Mouse (Mus musculus) CD4-positive, CD25-positive, alpha-beta regulatory T cell, adult 2 months (primary cell): ENCODE measurements around the gene Tab1.

Experiments
- DNase-seq: peaks from one replicate; pipeline ENCODE4 v3.0.0-alpha.2; 2012; ENCODE audit warnings: low read depth, low spot score

The Tab1 gene

DNA sequence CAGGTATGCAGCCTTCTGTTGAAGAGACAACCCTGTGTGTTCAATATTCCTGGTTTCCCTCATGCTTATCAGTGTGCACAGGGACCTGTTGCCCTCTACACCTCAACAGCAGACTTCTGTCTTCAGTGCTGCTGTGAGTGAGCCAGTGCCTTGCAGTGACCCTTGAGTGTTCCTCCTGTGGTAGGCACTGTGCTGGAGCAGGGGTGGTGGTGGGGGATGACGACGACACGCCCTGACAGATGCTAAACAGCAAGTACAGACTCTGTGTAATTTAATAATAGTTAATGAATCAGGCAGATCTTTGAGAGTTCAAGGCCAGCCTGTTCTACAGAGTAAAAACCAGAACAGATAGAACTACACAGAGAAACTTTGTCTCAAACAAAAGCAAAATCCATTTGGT is 3.7 kb downstream of the Tab1 start:
- no peak for DNase-seq

DNA sequence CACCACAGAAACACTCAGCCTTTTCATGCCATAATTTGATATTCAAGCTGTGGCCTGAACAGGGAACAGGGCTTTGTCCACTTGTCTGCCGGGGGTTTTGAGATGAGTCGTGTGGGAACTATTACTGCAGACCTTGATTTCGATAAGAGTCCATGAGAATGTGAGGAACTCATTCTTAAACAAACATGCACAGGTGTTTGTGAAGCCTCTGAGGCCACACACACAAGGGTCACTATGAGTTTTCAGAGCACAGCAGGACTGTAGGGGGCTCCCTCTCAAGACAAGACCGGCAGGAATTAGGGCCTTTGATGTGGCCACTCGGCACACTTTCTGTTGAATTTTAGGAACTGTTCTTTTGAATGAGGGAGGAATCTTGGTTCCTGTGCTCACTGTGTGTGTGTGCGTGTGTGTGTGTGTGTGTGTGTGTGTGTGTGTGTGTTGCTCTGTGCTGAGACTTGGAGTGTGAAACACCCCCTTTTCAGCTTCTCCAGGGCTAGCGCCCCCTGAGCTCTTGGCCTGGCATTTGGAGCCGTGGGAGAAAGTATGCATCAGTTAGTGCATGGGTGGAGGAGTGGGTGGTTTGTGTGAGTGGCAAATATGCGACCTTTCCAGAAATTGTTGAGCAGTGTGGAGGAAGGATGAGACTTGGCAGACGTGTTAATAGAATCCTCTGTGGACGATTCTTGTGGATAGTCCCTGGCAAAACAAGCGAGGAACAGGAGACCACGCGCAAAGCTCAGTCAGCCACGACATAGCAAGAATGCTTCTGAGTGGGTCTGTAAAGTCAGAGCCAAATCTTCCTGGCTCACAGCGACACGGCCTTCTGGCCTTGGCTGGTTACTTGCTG is 5.2 kb downstream of the Tab1 start:
- DNase-seq = no peak

DNA sequence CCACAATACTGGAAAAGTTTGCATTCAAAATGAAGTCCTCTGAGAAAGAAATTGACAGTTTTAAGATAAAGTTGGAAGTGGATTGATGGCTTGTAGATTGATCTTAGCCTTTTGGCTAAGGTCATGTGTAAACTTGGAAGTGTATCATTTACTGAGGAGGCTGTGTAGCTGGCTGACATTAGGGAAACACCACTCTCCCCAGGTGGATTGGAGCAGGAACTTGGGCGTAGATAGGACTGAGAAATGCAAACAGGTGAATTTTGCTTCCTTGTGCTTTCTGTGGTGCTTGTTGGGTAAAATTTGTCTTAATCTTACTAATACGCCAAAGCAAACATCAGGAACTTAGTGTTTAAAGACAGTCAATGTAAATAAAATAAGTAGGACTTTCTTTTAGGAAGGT is 7.4 kb downstream of the Tab1 start:
- DNase-seq = no peak

DNA sequence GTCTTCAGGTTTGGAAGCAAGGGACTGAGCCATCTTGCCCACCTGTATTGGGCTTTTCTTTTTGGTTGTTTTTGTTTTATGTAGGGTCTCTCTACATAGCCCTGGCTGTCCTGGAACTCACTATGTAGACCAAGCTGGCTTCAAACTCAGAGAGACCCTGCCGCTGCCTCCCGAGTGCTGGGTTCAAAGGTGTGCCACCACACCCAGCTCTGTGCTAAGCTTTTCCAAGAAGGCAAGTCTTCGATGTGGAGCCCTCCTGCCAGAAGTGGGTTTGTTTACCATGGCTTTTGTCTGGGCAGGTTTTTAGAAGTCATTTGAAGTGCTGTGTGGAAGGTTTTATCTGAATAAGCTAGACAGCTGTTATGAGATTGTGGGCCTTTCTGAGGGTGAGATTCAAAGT is 8.0 kb downstream of the Tab1 start:
- DNase-seq = no peak

DNA sequence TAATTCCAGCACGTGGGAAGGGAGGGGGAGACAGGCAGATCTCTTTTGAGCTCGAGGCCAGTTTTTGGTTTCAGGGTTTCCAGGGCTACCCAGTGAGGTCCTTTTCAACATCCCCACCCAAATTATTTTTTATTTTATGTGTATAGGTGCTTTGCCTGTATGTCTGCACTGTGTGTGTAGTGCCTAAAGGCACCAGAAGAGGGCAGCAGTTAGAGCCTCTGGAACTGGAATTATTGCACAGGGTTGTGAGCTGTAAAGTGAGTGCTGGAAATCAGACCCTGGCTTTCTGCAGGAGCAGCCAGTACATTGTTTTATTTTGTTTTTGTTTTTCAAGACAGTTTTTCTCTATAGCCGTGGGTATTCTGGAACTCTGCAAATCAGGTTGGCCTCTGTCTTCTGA is 9.2 kb downstream of the Tab1 start:
- peak; percentile 43 for DNase-seq

DNA sequence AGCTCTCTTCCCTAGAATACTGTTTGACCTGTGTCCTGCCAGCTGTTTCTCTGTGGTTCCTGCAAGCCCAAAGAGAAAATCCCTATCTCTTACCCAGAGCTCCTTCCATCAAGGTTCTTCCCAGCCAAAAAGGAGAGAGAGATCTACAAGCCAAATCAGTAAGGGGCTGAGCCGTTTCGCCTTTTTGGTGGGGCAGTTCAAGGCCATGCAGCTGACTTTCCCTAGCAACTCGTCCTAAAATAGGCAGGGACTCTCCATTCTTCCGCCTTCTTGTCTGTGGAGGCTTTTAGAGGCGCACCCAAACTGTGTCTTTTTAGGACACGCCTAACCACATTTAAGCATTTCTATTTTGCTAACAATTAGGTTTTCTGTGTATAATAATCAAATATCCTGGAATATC is 10.8 kb downstream of the Tab1 start:
- no peak for DNase-seq

DNA sequence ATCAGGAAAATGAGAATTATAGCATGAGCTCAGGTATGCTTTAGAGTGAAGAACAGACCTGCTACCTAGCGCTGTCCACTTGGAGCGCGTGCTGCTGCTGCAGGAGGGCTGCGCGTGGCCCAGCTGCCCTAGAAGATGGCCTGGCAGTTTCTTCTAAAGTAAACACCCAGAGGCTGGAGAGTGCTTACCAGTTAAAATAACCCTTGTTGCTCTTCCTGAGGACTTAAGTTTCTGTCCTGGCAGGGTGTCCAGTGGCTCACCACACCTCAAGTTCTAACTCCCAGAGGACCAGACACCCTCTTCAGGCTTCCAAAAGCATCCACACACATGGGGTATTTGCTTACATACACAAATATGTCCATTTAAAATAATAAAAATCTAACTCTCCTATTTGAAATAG is 12.5 kb downstream of the Tab1 start:
- no peak for DNase-seq

DNA sequence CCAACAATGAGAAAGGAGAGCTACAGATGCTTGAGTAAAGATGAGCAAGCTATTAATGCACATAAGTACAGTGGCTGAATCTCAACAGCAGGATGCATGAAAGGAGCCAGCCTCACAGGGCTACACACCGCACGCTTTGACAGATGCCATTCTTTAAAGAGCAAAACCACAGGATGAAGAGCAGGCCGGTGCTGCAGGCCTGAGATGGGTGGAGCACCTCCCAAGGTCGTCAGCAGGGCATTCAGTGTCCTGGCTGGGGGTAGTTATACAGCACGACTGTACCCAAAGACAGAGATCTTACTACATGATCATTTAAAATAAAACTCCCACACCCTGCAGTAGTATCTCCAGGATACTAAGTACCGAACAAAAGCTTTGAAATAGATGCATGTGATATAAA is 13.2 kb downstream of the Tab1 start:
- DNase-seq = no peak

DNA sequence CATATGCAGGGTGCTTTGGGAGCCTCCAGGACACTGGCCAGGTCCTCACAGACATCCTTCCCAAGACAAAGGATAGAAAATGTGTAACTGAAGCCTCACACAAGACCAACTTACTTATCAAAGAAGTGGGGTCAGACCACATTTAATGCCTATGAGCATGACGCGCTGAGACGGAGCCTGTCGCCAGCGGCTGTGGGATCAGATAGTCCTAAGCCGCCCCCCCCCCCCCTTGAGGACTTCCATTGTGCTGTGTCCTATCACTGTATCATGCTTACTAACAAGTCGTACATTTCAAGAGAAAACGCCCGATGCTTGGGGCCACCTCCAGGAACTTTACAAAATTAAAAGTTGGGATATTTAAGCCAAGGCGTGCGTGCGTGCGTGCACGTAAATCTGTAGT is 14.2 kb downstream of the Tab1 start:
- no peak for DNase-seq

DNA sequence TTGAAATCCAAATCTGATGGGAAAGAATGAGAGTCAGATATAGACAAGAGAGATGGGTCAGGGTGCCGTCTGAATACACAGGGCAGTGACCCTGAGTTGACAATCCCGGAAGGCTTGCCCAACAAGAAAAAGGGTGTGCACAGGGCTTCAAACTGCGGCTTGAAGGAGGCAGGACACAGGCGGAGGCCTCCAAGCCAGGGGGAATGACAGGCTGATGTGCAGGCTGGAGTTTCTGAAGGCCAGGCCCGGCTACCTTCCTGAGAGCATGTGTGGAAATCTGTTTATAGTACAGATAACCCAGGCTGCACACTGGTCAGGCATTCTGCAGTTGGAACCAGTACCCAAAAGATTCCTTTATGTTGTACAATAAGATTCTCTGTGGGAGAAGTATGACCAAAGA is 14.6 kb downstream of the Tab1 start:
- DNase-seq = no peak

DNA sequence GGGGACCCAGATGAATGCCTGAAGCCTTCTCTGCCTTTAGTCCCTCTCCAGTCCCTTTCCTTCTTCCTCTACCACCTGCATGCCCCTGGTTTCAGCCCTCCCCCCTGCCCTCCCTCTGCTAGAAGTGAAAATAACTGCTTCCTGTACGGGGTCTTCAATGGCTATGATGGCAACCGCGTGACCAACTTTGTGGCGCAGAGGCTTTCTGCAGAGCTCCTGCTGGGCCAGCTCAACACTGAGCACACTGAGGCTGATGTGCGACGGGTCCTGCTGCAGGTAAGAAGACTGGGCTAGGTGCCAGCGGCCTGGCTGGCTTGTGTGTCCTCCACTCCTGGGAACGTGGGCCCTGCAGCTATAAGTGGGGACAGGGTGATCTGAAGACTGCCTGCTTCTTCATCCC is 15.6 kb downstream of the Tab1 start:
- DNase-seq = peak; percentile 12

DNA sequence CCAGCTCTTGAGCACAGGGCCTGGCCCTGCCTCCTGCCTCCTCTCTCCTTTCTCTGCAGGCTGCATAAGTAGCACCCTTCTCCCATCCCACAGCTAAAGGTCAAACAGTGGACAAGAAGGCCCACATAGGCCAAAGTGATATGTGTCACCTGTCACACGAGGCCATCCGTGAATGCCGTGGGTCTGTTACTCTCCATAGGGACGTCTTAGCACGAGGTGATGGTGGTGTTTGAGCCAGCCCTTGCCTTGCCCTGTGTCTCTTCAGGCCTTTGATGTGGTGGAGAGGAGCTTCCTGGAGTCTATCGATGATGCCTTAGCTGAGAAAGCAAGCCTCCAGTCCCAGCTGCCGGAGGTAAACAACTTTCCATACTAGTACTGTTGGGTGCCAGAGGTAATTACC is 16.6 kb downstream of the Tab1 start:
- peak; percentile 64 for DNase-seq

DNA sequence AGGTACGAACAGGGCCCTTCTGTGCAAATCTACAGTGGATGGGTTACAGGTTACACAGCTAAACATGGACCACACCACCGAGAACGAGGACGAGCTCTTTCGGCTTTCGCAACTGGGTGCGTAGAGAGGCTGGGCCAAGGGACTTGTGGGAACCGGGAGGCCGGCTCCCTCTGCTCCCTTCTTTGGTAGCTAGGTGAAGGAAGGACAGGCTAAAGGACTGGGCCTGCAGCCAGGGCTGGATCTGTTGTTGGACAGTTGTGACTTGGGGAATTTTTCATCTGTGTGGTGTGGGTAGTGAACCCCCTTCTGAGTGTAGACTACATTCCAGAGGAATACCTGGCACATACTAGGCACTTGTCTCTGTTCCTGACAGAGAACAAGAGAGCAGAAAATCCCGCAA is 19.7 kb downstream of the Tab1 start:
- DNase-seq = no peak

DNA sequence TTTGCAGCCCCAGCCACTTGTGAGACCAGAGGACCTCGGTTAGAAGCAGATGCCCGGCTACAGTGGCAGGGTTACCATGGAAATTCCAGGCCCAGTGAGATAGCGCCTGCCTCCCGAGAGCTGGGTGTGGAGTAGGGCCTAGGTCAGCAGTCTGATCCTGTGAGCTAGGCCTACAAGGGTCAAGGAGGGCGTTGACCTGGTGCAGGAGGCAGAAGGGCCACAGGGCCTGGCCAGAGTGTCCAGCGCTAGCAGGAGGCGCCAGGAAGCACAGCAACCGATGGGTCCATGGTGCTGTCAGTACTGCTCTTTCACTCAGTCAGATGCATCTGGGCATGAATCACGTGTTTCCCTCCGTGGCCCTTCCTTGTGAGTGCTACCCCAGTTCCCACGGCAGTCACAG is 20.8 kb downstream of the Tab1 start:
- DNase-seq = no peak

DNA sequence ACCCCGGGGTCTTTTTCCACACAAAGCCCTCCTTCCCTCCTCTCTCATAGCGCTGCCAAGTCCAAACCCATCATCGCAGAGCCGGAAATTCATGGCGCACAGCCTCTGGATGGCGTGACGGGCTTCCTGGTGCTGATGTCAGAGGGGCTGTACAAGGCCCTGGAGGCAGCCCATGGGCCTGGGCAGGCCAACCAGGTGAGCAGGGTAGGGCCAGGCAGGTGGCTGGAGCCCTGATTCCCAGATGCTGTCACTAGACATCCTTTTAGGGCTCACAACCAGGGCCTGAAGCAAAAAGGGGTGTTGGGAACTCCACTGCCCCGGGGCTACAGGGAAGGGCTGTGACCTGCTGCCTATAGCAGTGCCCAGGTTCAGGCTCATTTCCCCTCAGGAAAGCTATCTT is 22.8 kb downstream of the Tab1 start:
- no peak for DNase-seq

DNA sequence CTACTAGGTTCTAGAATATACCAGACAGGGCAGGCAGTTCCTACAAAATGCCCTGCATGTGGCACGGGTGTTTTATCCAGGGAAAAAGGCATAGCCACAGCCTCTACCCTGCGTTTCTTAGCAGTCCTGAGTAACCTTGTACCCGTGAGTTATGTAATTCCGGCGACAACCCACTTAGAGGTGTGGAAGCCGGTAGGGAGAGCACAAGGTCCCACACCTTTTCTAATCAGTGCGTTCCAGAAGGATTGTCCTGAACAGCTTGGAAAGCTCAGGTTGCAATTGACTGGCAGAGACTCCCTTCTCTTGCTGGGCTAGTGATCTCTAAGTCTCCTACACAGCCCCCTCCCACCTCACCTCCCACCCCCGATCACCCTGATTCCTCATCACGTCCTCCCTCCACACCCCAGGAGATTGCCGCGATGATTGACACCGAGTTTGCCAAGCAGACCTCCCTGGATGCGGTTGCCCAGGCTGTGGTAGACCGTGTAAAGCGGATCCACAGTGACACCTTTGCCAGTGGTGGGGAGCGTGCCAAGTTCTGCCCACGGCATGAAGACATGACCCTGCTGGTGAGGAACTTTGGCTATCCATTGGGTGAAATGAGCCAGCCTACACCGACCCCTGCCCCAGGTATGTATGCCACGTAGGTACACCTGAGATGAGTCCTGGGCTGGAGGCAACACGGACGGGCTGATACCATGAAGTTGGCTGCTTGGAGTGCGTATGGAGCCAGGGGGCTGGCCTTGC is 24.4 kb downstream of the Tab1 start:
- no peak for DNase-seq

DNA sequence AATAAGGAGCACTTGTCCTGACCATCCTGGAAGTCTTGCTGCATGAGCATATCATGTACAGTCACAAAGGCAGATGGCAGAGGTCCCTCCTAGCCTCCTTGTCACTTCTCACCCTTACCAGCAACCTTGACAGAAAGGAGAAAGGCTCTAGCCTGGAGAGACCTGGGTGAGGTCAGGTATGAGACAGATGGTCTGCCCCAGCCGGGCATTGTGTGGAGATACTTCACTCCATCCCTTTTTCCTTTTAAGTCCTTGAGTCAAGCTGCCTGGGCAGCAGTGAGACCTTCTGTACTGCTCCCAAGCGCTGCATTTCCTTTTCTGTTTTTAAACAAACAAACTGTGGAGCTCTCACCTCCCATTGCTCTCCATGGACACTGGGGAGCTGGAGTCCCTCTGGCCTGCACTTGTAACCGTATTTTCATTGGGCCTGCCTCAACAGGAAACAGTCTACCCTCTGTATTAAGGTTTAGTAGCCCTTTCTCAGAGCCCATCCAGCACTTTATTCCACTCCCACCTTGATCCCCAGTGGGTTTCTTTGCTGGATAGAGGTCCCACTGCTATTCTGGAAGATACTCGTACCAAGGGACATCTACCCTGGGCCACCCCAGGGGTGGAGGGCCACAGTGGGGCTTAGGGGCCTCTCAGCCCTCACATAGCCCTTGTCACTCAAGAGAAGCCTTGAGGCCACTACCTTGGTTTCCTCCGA is 25.2 kb downstream of the Tab1 start:
- no peak for DNase-seq

DNA sequence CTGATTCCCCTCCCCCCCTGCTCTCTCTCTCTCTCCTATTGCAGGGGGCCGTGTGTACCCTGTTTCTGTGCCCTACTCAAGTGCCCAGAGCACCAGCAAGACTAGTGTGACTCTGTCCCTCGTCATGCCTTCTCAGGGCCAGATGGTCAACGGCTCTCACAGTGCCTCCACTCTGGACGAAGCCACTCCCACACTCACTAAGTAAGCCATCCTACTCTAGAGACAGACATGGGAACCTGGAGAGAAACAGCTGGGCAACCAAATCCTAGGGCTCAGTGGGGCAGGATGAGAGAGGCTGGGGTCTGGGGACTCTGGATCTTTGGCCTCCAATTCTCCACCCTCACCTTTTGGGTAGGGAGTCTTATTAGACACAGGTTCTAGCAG is 25.8 kb downstream of the Tab1 start:
- DNase-seq = no peak

DNA sequence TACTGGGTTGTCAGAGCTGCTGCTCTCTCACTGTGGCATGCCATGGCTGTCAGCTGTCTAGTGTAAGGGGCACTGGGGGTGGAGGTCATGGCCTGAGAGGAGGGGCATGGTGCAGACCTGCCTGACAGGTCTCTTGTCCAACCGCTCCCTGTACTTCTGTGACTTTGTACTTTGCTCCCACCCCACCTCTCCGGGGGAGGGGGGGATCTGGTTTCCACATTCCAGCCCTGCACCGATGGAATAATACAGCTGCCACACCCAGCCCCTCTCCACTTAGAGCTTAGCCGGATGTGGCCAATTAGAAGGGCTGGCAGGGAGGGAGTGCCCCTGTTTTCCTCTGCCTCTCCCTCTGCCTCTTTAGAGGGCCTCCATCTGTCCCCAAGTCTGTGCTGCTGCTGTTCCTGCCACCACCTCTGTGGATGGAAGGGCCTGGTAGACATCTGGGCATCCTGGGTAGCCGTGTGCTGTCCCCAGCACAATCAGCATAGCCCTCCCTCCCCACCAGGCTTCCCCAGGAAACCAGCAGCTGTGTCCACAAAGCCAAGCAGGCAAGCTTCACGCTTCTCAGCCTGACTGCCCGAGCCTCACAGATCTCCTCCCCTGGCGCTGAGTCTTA is 26.5 kb downstream of the Tab1 start:
- DNase-seq = no peak

DNA sequence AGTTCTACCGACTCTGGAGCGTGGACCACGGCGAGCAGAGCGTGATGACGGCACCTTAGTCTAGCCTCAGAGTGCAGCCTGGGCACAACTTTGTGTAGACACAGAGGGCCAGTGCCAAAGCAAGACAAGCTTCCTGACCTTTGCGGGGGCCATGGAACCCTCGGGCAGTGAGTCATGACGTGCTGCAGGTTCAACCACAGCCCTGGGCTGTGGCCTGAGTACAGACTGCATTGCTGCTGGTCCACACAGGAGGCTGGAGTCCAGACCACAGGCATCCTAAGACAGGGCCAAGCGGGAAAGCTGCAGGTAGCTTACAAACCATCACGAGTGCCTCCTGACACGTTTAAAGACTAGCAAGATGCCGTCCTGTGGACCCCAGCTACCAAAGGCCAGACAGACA is 27.3 kb downstream of the Tab1 start:
- DNase-seq = no peak

DNA sequence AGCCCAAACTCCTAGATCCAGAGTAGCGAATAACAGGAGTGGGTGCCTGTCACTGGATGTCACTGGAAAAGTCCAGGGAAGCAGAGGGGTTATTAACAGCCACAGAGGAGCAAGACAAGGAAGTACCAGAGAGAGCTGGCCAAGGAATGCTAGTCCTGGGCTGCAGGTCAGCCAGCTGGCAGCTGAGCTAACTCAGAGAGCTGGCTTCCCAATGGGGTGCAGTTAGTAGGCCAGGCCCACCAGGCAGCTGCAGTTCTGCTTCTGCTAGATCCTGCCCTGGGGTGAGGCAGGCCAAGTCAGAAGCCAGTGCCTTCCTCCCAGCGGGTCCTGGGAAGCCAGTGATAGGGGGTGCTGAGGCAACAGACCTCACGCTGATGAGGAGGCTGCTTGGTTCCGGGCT is 27.8 kb downstream of the Tab1 start:
- DNase-seq = no peak

DNA sequence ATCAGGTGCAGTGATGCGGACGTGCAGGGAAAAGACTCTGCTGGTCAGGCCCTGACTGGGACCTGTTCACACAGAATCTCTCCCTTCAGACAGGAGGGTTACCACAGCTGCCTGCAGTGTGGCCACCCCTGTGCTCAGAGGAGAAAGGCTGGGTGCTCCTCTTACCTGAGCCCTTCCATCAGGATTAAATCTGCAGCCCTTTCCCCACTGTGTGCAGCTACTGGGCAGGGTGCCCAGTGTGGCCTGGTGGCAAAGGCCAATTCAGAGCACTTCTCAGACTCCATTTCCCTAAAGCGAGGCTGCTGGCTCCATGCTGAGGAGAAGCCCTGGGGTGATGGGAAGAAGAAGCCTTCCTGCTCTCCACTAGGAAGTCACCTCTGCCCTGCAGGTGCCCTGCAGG is 28.3 kb downstream of the Tab1 start:
- no peak for DNase-seq
